Mouse (Mus musculus): ENCODE results near the gene Kcnk12.

DNA sequence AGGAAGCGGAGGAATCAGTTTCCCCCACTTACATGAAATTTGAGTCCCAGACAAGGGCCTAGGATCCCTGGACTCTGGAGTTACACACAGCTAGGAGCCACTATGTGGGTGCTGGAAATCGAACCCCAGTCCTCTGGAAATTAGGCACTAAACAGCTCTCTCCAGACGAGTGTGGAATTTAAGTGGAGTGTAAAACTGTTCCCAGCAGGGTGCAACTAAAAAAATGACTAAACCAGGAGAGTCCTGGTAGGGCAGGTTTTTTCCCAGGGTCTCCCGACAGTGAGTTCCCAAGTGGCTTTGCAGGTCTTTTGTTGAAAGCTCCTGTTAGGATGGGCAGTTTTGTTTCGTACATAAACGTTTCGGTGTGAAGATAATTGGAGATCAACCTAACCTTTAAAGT, 73.1 kb downstream of the Kcnk12 start:
- TF ChIP-seq CTCF (IDR thresholded peaks at IDR 0.05; ENCODE audit: insufficient read depth, low read length), result no peak
- no peak for TF ChIP-seq POLR2A (IDR thresholded peaks at IDR 0.05; ENCODE audit: borderline replicate concordance, extremely low read depth, low read depth, low read length)
